Mouse (Mus musculus) stomach, embryonic 15.5 days (tissue): ENCODE data around the gene Pdia5. TPM values are rescaled to one million over a fixed set of nuclear protein-coding genes. Genes with fewer than 3 reads are reported as not detected.

Experiments used
- ATAC-seq: fragments of 200-750 bp; cut with Nextera tagmentation; 2 replicates; pipeline ENCODE4 v1.8.0; 2017; ENCODE audit warnings: low read depth, moderate number of reproducible peaks, moderate TSS enrichment; ENCODE audit not compliant: insufficient read depth, low FRiP score
- H3K27ac ChIP-seq: fragments of 300-500 bp; sonication (generic); 2 replicates; pipeline ENCODE4 v1.5.1; 2015; ENCODE audit warnings: mild to moderate bottlenecking, inconsistent platforms
- H3K27me3 ChIP-seq: fragments of 300-500 bp; sonication (generic); replicated peaks from 2 replicates; pipeline ENCODE4 v1.6.1; 2015; ENCODE audit warnings: inconsistent platforms
- H3K36me3 ChIP-seq: fragments of 300-500 bp; sonication (generic); 2 replicates; pipeline ENCODE4 v1.6.1; 2015; ENCODE audit warnings: inconsistent platforms
- H3K4me1 ChIP-seq: fragments of 300-500 bp; sonication (generic); 2 replicates; pipeline ENCODE4 v1.6.1; 2015; ENCODE audit warnings: inconsistent platforms
- H3K4me2 ChIP-seq: fragments of 300-500 bp; sonication (generic); 2 replicates; pipeline ENCODE4 v1.6.1; 2015; ENCODE audit warnings: mild to moderate bottlenecking, inconsistent platforms
- H3K4me3 ChIP-seq: fragments of 300-500 bp; sonication (generic); replicated peaks from 2 replicates; pipeline ENCODE4 v1.5.1; 2015; ENCODE audit warnings: inconsistent platforms
- H3K9ac ChIP-seq: fragments of 300-500 bp; sonication (generic); 2 replicates; pipeline ENCODE4 v1.6.1; 2015; ENCODE audit warnings: inconsistent platforms
- H3K9me3 ChIP-seq: fragments of 300-500 bp; sonication (generic); 2 replicates; pipeline ENCODE4 v1.6.1; 2016; ENCODE audit warnings: inconsistent platforms
- whole genome bisulfite sequencing: fragments of 180-500 bp; shearing (Covaris S2); methylation state at CpG from one replicate; pipeline ENCODE4 v1.1.7; 2015; 5-methylcytosine and 5-hydroxymethylcytosine counted together
- polyA plus RNA-seq: library from polyadenylated mRNA; unstranded; fragments of >200 nt; fragmentation: Nextera tagmentation; extraction: Ambion mirVana; gene quantifications from 2 replicates; pipeline ENCODE4 v1.2.1, GENCODE M21; 2015

Pdia5 gene
- polyA plus RNA-seq, 1 experiment from 2014 or later, result 53.8 TPM

- 90% methylated on average over 1 of the region's 1 CpGs for WGBS
- H3K9me3 ChIP-seq, result no peaks in the 10 kb centered on the region
- H3K4me2 ChIP-seq, result no peak overlapping the region
Observed at GRCm38 (mm10) chr16:35477273-35477672, 13.4 kb downstream of the Pdia5 start.

GRCm38 (mm10) chr16:35472569-35473275 lies 18.0 kb downstream of the Pdia5 start:
- Histone ChIP-seq H3K9me3 (no peaks in the 10 kb centered on the region), H3K4me1 (no peaks in the 10 kb centered on the region), H3K27me3 (no peaks in the 10 kb centered on the region), H3K27ac (no peak overlapping the region), H3K4me2 (no peak overlapping the region), H3K36me3 (no peaks in the 10 kb centered on the region), H3K9ac (no peak overlapping the region), H3K4me3 (no peak overlapping the region)
- ATAC-seq, result no peak
- WGBS, result 90% methylated on average over 14 of the region's 14 CpGs

More at GRCm38 (mm10) chr16:35477273-35477672, 13.4 kb downstream of the Pdia5 start:
- no peak overlapping the region for H3K4me3 ChIP-seq
- H3K27ac ChIP-seq, result no peak overlapping the region
- no peak for ATAC-seq
- H3K9ac ChIP-seq, result no peak overlapping the region
- H3K27me3 ChIP-seq, result no peaks in the 10 kb centered on the region
- H3K4me1 ChIP-seq, result no peaks in the 10 kb centered on the region
- no peaks in the 10 kb centered on the region for H3K36me3 ChIP-seq

- Histone ChIP-seq H3K9ac (no peak overlapping the region), H3K4me2 (no peak overlapping the region), H3K9me3 (no peaks in the 10 kb centered on the region), H3K4me1 (no peaks in the 10 kb centered on the region), H3K4me3 (no peak overlapping the region), H3K27me3 (no peaks in the 10 kb centered on the region), H3K36me3 (no peaks in the 10 kb centered on the region), H3K27ac (no peak overlapping the region)
- WGBS, result 91% methylated on average over 17 of the region's 17 CpGs
- ATAC-seq, result no peak
Observed at GRCm38 (mm10) chr16:35471841-35472568, 18.7 kb downstream of the Pdia5 start.

GRCm38 (mm10) chr16:35470983-35471382 lies 19.7 kb downstream of the Pdia5 start:
- H3K27ac ChIP-seq, result no peak overlapping the region
- no peak overlapping the region for H3K9ac ChIP-seq
- H3K36me3 ChIP-seq, result no peaks in the 10 kb centered on the region
- WGBS, result 80% methylated on average over 8 of the region's 8 CpGs
- no peak overlapping the region for H3K4me2 ChIP-seq
- H3K4me1 ChIP-seq, result no peaks in the 10 kb centered on the region
- no peaks in the 10 kb centered on the region for H3K27me3 ChIP-seq
- H3K9me3 ChIP-seq, result no peaks in the 10 kb centered on the region
- H3K4me3 ChIP-seq, result no peak overlapping the region
- ATAC-seq, result no peak

GRCm38 (mm10) chr16:35470096-35470495 lies 20.6 kb downstream of the Pdia5 start:
- Histone ChIP-seq H3K27ac (no peak overlapping the region), H3K36me3 (no peaks in the 10 kb centered on the region), H3K9ac (no peak overlapping the region), H3K9me3 (no peaks in the 10 kb centered on the region), H3K4me2 (no peak overlapping the region), H3K4me3 (no peak overlapping the region), H3K27me3 (no peaks in the 10 kb centered on the region), H3K4me1 (no peaks in the 10 kb centered on the region)
- WGBS, result 62% methylated on average over 8 of the region's 8 CpGs
- no peak for ATAC-seq

- Histone ChIP-seq H3K9me3 (no peaks in the 10 kb centered on the region), H3K9ac (no peak overlapping the region), H3K27me3 (no peaks in the 10 kb centered on the region), H3K4me1 (no peaks in the 10 kb centered on the region), H3K4me2 (no peak overlapping the region), H3K36me3 (no peaks in the 10 kb centered on the region), H3K27ac (no peak overlapping the region), H3K4me3 (no peak overlapping the region)
- 74% methylated on average over 6 of the region's 6 CpGs for WGBS
- no peak for ATAC-seq
Observed at GRCm38 (mm10) chr16:35469016-35469415, 21.7 kb downstream of the Pdia5 start.

GRCm38 (mm10) chr16:35467044-35467443 lies 23.6 kb downstream of the Pdia5 start:
- no peak overlapping the region for H3K4me2 ChIP-seq
- ATAC-seq, result no peak
- 81% methylated on average over 2 of the region's 2 CpGs for WGBS
- no peak overlapping the region for H3K9ac ChIP-seq
- H3K27me3 ChIP-seq, result no peaks in the 10 kb centered on the region
- no peaks in the 10 kb centered on the region for H3K4me1 ChIP-seq
- no peak overlapping the region for H3K27ac ChIP-seq
- no peaks in the 10 kb centered on the region for H3K9me3 ChIP-seq
- no peak overlapping the region for H3K4me3 ChIP-seq
- H3K36me3 ChIP-seq, result no peaks in the 10 kb centered on the region

GRCm38 (mm10) chr16:35465808-35466351 lies 24.8 kb downstream of the Pdia5 start:
- Histone ChIP-seq H3K36me3 (no peaks in the 10 kb centered on the region), H3K4me2 (no peak overlapping the region), H3K27ac (no peak overlapping the region), H3K4me3 (no peak overlapping the region), H3K27me3 (no peaks in the 10 kb centered on the region), H3K9me3 (no peaks in the 10 kb centered on the region), H3K4me1 (no peaks in the 10 kb centered on the region), H3K9ac (no peak overlapping the region)
- no peak for ATAC-seq
- 81% methylated on average over 4 of the region's 4 CpGs for WGBS

- H3K36me3 ChIP-seq, result no peaks in the 10 kb centered on the region
- no peak overlapping the region for H3K27ac ChIP-seq
- H3K4me1 ChIP-seq, result no peaks in the 10 kb centered on the region
- H3K9ac ChIP-seq, result no peak overlapping the region
- no peaks in the 10 kb centered on the region for H3K9me3 ChIP-seq
- no peak overlapping the region for H3K4me3 ChIP-seq
- 79% methylated on average over 12 of the region's 12 CpGs for WGBS
- H3K27me3 ChIP-seq, result no peaks in the 10 kb centered on the region
- no peak for ATAC-seq
- no peak overlapping the region for H3K4me2 ChIP-seq
Observed at GRCm38 (mm10) chr16:35464686-35465308, 25.9 kb downstream of the Pdia5 start.

GRCm38 (mm10) chr16:35463708-35464107 lies 27.0 kb downstream of the Pdia5 start:
- H3K9me3 ChIP-seq, result no peaks in the 10 kb centered on the region
- H3K9ac ChIP-seq, result no peak overlapping the region
- H3K36me3 ChIP-seq, result no peaks in the 10 kb centered on the region
- H3K4me2 ChIP-seq, result no peak overlapping the region
- no peaks in the 10 kb centered on the region for H3K4me1 ChIP-seq
- WGBS, result 95% methylated on average over 10 of the region's 10 CpGs
- no peak for ATAC-seq
- no peaks in the 10 kb centered on the region for H3K27me3 ChIP-seq
- no peak overlapping the region for H3K27ac ChIP-seq
- H3K4me3 ChIP-seq, result no peak overlapping the region

- WGBS, result 79% methylated on average over 7 of the region's 7 CpGs
- H3K9ac ChIP-seq, result no peak overlapping the region
Observed at GRCm38 (mm10) chr16:35462955-35463354, 27.7 kb downstream of the Pdia5 start.

GRCm38 (mm10) chr16:35459584-35459983 lies 31.1 kb downstream of the Pdia5 start:
- H3K4me2 ChIP-seq, result no peak overlapping the region
- no peak overlapping the region for H3K4me3 ChIP-seq
- no peaks in the 10 kb centered on the region for H3K27me3 ChIP-seq
- no peaks in the 10 kb centered on the region for H3K4me1 ChIP-seq
- peaks cover 7% of the 10 kb centered on the region; the same call in 1 of the 2 replicates for H3K36me3 ChIP-seq
- 82% methylated on average over 7 of the region's 7 CpGs for WGBS
- no peak overlapping the region for H3K9ac ChIP-seq
- no peak for ATAC-seq
- no peaks in the 10 kb centered on the region for H3K9me3 ChIP-seq
- no peak overlapping the region for H3K27ac ChIP-seq

More at GRCm38 (mm10) chr16:35462955-35463354, 27.7 kb downstream of the Pdia5 start:
- H3K27ac ChIP-seq, result no peak overlapping the region
- H3K27me3 ChIP-seq, result no peaks in the 10 kb centered on the region
- H3K4me1 ChIP-seq, result no peaks in the 10 kb centered on the region
- H3K4me2 ChIP-seq, result no peak overlapping the region
- no peak for ATAC-seq
- H3K4me3 ChIP-seq, result no peak overlapping the region
- H3K36me3 ChIP-seq, result no peaks in the 10 kb centered on the region
- H3K9me3 ChIP-seq, result no peaks in the 10 kb centered on the region
